Mouse (Mus musculus): ENCODE data around the gene Mcm7.

- peak; percentile 53 for TF ChIP-seq CTCF (conservative IDR thresholded peaks at IDR 0.05; ENCODE audit: insufficient read depth, insufficient read length, low read depth, low read length)
- no peak for TF ChIP-seq POLR2A (IDR thresholded peaks at IDR 0.05; ENCODE audit: low read depth, low read length)
These were observed 34.2 kb downstream of the Mcm7 start for GRCm38 (mm10) chr5:138137935-138138549.

Data from kidney, adult 2 months (tissue).